Mouse (Mus musculus) testis, adult 2 months (tissue): ENCODE results near the gene Rbl2. TPM values are rescaled to one million over a fixed set of nuclear protein-coding genes. Genes with fewer than 3 reads are reported as not detected.

Experiments
- H3K27ac ChIP-seq: fragments of 200-500 bp; 2 replicates; pipeline ENCODE4 v1.5.1; 2012; ENCODE audit warnings: low read depth, low read length; ENCODE audit not compliant: control insufficient read depth, insufficient read depth
- H3K27me3 ChIP-seq: fragments of 200-500 bp; 2 replicates; pipeline ENCODE4 v1.6.1; 2012; ENCODE audit warnings: mild to moderate bottlenecking, low read length, moderate library complexity; ENCODE audit not compliant: control insufficient read depth, insufficient read depth
- H3K36me3 ChIP-seq: fragments of 200-500 bp; 2 replicates; pipeline ENCODE4 v1.6.1; 2012; ENCODE audit warnings: mild to moderate bottlenecking, low read length; ENCODE audit not compliant: control insufficient read depth, insufficient read depth
- H3K4me1 ChIP-seq: fragments of 200-500 bp; 2 replicates; pipeline ENCODE4 v1.6.1; 2012; ENCODE audit warnings: low read length; ENCODE audit not compliant: control insufficient read depth, insufficient read depth
- H3K4me3 ChIP-seq: fragments of 200-500 bp; 2 replicates; pipeline ENCODE4 v1.5.1; 2012; ENCODE audit warnings: low read depth, mild to moderate bottlenecking, low read length, moderate library complexity, mixed read lengths; ENCODE audit not compliant: control insufficient read depth
- CTCF ChIP-seq: fragments of 200-500 bp; IDR thresholded peaks from 2 replicates; pipeline ENCODE4 v1.5.1; 2012; ENCODE audit warnings: low read depth, mild to moderate bottlenecking, inconsistent platforms, low read length, moderate library complexity; ENCODE audit not compliant: control insufficient read depth, insufficient read depth, insufficient replicate concordance
- POLR2A ChIP-seq: fragments of 200-500 bp; IDR thresholded peaks from 2 replicates; pipeline ENCODE4 v1.6.1; 2012; ENCODE audit warnings: low read depth, mild to moderate bottlenecking, inconsistent platforms, low read length, moderate library complexity; ENCODE audit not compliant: control insufficient read depth
- polyA plus RNA-seq: library from polyadenylated mRNA; depleted of rRNA; stranded (reverse); fragments of >200 nt; gene quantifications from 2 replicates; pipeline ENCODE4 v1.2.3, GENCODE M21; 2012

Rbl2 gene
- polyA plus RNA-seq, 1 experiment: 184 TPM

DNA sequence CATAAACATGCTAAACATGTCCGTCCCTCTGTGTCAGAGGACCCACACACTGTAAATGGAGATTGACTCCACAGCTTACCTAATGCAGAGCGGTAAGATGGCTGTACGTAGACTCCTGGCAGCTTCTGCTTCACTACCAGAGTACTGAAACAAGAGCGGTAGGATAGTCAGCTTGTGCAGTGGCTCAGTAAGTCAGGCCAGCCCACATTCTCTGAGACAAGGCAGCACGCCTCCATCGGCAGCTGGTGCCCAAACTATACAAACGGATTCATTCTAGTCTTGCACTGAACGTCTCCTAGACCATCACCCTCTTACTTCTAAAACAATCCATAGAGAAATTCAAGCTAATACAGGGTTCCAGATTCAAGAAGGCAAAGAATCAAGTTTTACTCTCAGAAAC is 56.9 kb downstream of the Rbl2 start:
- no peak overlapping the region for H3K4me3 ChIP-seq
- peaks cover 5% of the 10 kb centered on the region for H3K36me3 ChIP-seq
- no peak overlapping the region for H3K27ac ChIP-seq
- no peaks in the 10 kb centered on the region for H3K4me1 ChIP-seq
- no peaks in the 10 kb centered on the region for H3K27me3 ChIP-seq
- TF ChIP-seq POLR2A (no peak), CTCF (no peak)

DNA sequence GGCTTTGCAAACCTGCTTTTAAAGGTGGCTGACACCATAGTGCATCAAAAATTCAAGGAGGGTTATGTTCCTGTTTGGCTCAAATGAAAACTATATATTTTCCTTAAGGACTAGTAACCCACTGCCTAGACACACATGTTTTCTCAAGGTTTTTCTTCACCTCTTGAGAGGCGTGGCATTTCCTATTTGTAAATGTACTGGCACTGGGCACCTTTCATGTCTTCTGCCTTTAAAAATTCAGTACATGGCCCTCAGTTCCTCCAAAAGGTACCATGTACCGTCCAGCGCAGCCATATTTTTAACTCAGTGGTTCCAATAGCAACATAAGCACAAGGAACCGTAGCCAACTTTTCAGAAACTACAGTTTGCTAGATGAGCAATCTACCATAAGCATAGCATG is 62.9 kb downstream of the Rbl2 start:
- no peak for TF ChIP-seq POLR2A
- no peaks in the 10 kb centered on the region for H3K27me3 ChIP-seq
- no peak overlapping the region for H3K4me3 ChIP-seq
- H3K36me3 ChIP-seq: peaks cover 3% of the 10 kb centered on the region; the same call in 1 of the 2 replicates
- no peak overlapping the region for H3K27ac ChIP-seq
- H3K4me1 ChIP-seq: peaks cover 7% of the 10 kb centered on the region

DNA sequence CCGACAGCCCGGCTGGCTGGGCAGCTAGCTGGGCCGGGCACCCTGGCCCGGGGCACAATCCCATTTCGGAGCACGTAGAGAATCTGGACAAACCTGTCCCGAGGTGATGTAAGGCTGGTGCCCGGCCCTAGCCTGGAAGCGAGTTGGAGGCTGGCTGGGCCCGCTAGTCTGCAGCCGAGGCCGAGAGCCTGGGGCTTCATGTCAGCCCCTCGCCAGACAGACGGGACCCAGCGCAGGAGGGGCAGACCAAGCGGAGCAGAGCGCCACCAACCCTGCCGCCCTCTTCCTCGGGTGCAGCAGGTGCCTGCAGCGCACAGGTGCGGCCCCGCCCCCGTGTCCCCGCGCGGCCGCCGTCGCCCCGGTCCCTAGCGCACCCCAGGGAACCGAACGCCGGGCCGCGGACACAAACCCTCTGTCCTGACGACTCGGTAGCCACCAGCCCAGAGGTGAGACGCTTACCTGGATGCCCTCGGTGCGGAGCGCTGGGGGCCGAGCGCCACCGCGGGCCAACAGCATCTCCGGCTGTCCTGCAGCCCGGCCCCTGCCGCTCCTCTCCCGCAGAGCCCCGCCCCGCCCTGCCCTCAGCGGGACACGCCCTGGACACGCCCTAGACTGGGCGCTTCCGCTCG is 63.7 kb downstream of the Rbl2 start:
- Histone ChIP-seq H3K27ac (peak overlapping the region; percentile 54), H3K4me1 (peaks cover 7% of the 10 kb centered on the region), H3K4me3 (peak overlapping the region; percentile 94), H3K27me3 (no peaks in the 10 kb centered on the region), H3K36me3 (peaks cover 3% of the 10 kb centered on the region; the same call in 1 of the 2 replicates)
- TF ChIP-seq POLR2A (peak; percentile 52), CTCF (no peak)

DNA sequence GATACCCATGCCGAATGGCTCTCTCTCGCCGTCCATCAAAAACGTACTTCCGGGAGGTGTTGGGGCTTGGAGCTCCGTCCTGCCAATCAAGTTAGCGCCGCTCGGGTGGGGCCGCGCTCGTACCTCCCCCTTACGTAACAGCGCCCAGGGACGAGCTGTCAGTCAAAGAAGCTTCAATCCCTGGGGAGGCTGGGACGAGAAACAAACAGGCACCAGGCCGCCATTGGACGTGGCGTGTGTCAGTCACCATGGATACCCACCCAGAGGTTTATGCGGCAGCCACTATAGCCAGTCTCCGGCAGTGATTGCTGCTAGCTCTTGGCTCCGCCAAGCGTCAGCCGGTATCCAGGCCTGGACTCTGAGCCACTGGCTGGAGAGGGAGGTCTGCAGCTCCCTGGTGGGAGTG is 64.2 kb downstream of the Rbl2 start:
- peaks cover 7% of the 10 kb centered on the region for H3K4me1 ChIP-seq
- peak overlapping the region; percentile 94 for H3K4me3 ChIP-seq
- peak overlapping the region; percentile 51 for H3K27ac ChIP-seq
- H3K27me3 ChIP-seq: no peaks in the 10 kb centered on the region
- TF ChIP-seq CTCF (no peak), POLR2A (no peak; the same call in 1 of the 2 replicates)
- H3K36me3 ChIP-seq: peaks cover 2% of the 10 kb centered on the region; the same call in 1 of the 2 replicates

DNA sequence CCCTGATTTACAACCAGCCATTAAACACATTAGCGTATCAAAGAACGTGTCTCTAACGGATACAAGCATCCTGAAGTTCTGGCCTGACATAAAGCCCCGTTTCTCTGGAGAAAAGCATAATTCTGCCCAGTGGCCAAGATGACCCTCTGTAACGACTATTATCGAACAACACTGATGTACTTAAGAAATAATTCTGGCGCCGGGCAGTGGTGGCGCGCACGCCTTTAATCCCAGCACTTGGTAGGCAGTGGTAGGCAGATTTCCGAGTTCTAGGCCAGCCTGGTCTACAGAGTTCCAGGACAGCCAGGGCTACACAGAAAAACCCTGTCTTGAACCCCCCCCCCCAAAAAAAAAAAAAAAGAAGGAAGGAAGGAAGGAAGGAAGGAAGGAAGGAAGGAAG is 64.8 kb downstream of the Rbl2 start:
- Histone ChIP-seq H3K27ac (no peak overlapping the region), H3K36me3 (no peaks in the 10 kb centered on the region), H3K4me3 (peak overlapping the region; percentile 25; the same call in 1 of the 2 replicates), H3K4me1 (peaks cover 7% of the 10 kb centered on the region), H3K27me3 (no peaks in the 10 kb centered on the region)
- TF ChIP-seq POLR2A (no peak), CTCF (no peak)

DNA sequence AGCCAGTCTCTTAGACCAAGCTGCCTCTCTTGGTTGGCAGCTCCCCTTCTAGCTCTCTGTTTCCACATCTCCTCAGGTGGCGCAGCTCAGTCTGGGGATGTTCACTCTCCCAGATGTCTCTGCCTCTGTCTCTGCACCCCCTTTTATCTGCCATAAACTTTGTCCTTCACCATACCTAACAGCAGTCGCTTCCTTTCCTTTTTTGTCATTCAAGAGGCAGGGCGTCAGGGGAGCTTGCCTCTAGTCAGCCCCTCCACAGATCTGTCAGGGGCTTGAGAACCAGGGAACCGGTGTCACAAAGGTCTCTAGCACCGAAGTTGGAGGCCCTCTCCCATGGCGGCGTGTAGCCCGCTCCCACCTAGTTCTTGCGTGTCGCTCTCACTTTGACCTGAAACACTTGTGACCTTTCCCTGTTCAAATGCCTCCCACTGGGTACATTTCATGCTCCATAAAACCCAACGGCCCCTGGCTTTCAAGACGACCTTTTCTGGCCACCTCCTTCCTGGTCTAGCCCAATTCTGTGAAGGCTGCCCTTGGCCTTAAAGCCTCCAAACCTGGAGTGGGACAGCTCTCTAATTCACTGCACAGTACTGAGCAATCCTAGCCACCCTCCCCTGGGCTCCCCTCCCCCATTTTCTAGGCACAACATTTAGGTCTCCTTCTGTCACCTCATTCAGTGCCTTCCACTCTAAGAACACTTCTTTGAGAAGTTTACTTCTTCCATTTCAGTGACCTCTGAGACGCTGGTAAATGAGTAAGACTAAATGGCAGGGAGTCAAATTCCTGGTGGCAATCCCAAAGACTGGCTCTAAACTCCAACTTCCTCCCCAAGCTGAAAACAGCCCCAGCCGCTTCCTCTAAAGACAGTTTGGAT is 65.7 kb downstream of the Rbl2 start:
- H3K27me3 ChIP-seq: no peaks in the 10 kb centered on the region
- no peak overlapping the region for H3K4me3 ChIP-seq
- H3K4me1 ChIP-seq: peaks cover 7% of the 10 kb centered on the region
- H3K27ac ChIP-seq: no peak overlapping the region
- TF ChIP-seq CTCF (no peak), POLR2A (no peak)
- H3K36me3 ChIP-seq: no peaks in the 10 kb centered on the region

DNA sequence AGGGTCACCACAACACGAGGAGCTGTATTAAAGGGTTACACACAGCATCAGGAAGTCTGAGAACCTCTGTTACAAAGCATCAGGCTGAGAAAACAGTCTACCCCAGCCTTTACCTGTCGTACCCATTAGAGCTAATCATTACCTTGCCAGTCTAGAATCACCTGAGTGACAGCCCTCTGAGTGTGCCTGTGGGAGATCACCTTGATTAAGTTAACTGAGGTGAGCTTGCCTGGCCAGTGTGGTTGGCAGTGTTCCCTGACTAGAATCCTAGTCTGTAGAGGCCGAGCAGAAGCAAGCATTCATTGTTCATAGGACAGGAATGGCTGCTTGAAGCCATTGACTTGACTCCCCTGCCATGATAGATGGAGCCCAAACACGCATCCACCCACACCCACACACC is 71.0 kb downstream of the Rbl2 start:
- Histone ChIP-seq H3K27ac (no peak overlapping the region), H3K36me3 (no peaks in the 10 kb centered on the region), H3K27me3 (no peaks in the 10 kb centered on the region), H3K4me3 (no peak overlapping the region), H3K4me1 (no peaks in the 10 kb centered on the region; the same call in 1 of the 2 replicates)
- TF ChIP-seq POLR2A (no peak), CTCF (no peak)
